Mouse (Mus musculus): ENCODE data around the gene Coil.

GRCm38 (mm10) chr11:89003078-89003477, 33.0 kb downstream of the Coil start:
- no peak for TF ChIP-seq POLR2A (IDR thresholded peaks at IDR 0.05; ENCODE audit: control insufficient read depth, low read depth, low read length)
- no peak for TF ChIP-seq CTCF (IDR thresholded peaks at IDR 0.05; ENCODE audit: control insufficient read depth, insufficient read depth, insufficient replicate concordance, low read depth, low read length)

Measured in testis, adult 2 months (tissue).